In the genomic region with DNA sequence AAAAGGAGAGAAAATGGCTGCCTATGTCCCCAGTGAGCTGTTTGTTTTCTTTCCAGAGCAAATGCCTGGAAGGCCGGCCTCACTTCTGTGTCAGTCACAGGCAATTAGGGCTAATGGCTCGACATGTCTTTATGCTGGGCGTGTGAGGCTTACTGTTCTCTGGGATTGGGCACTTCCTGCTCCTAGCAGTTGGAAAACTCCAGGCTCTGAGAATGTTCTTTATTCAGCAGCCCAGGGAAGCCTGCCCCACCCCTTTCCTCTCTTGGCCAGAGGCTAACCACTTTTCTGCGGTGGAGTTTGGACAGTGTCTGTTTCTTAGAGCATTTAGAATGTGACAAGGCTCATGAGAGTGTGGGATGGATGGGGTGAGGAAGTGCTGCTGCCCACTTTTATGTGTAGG, we compare ENCODE assay signal across 8 mouse cellular contexts.
DNase-seq lines count a peak whose midpoint lies in the region; ATAC-seq and TF ChIP-seq lines count a peak whose summit lies in the region.

No protein-coding gene starts in this region.

- no peak overlapping the region for H3K4me3 ChIP-seq in testis, adult 2 months (ENCODE audit: control insufficient read depth, low read depth, low read length)
- no peak overlapping the region for H3K4me3 ChIP-seq in gastrocnemius, adult 2 months
- no peak overlapping the region for H3K4me3 ChIP-seq in hindbrain, embryonic 16.5 days (ENCODE audit: low read length)

- H3K9ac ChIP-seq in hindbrain, embryonic 16.5 days (ENCODE audit: low read depth, low read length): no peak overlapping the region

- DNase-seq in testis, postnatal 10 days (ENCODE audit: low spot score): no peak
- DNase-seq in gastrocnemius, adult 2 months: peak; percentile 39
- DNase-seq in lung, postnatal 14 days: peak; percentile 47
- no peak for DNase-seq in spleen, postnatal 14 days (ENCODE audit: low spot score in 2 of 2)
- DNase-seq in natural killer cell, adult 2 months (ENCODE audit: low spot score in 2 of 2): no peak
- no peak for DNase-seq in thymus, postnatal 25 days

- H3K4me1 ChIP-seq in testis, adult 2 months (ENCODE audit: control insufficient read depth, insufficient read depth, low read length): peaks cover 3% of the 10 kb centered on the region
- H3K4me1 ChIP-seq in hindbrain, embryonic 16.5 days (ENCODE audit: control insufficient read depth, insufficient read depth, low read depth, low read length): no peaks in the 10 kb centered on the region; the same call in 1 of the 2 replicates

- H3K27ac ChIP-seq in testis, adult 2 months (ENCODE audit: control insufficient read depth, insufficient read depth, low read depth, low read length): 0 out of 2 replicates have a peak overlapping the region, but pooled peaks have one; percentile 42
- H3K27ac ChIP-seq in gastrocnemius, adult 2 months: peak overlapping the region; percentile 76
- H3K27ac ChIP-seq in hindbrain, embryonic 16.5 days (ENCODE audit: low read depth, low read length): 0 out of 2 replicates have a peak overlapping the region, but pooled peaks have one; percentile 39

- 19% methylated on average over 4 of the region's 4 CpGs for WGBS in hindbrain, embryonic 16.5 days

- no peak for TF ChIP-seq POLR2A in testis, adult 2 months (IDR thresholded peaks at IDR 0.05; ENCODE audit: control insufficient read depth, low read depth, low read length)

- no peak for TF ChIP-seq CTCF in testis, adult 2 months (IDR thresholded peaks at IDR 0.05; ENCODE audit: control insufficient read depth, insufficient read depth, insufficient replicate concordance, low read depth, low read length)
- TF ChIP-seq CTCF in gastrocnemius, adult 2 months (IDR thresholded peaks at IDR 0.05): no peak

- H3K4me2 ChIP-seq in hindbrain, embryonic 16.5 days (ENCODE audit: low read length): no peak overlapping the region

- H3K27me3 ChIP-seq in testis, adult 2 months (ENCODE audit: control insufficient read depth, insufficient read depth, low read length): no peaks in the 10 kb centered on the region
- no peaks in the 10 kb centered on the region for H3K27me3 ChIP-seq in hindbrain, embryonic 16.5 days (replicated peaks; ENCODE audit: control insufficient read depth, insufficient read depth, low read length)

- intact Hi-C loops in gastrocnemius, adult 2 months (cut with DNase I): loop anchor here (2.0 kb wide), 1 partner anchor 21 kb away; no protein-coding TSS in a partner anchor

- no peaks in the 10 kb centered on the region for H3K9me3 ChIP-seq in hindbrain, embryonic 16.5 days (ENCODE audit: control insufficient read depth, low read length)

- no peaks in the 10 kb centered on the region for H3K36me3 ChIP-seq in testis, adult 2 months (ENCODE audit: control insufficient read depth, insufficient read depth, low read length)
- 0 out of 2 replicates have a peak, but pooled peaks cover 2% of the 10 kb centered on the region for H3K36me3 ChIP-seq in hindbrain, embryonic 16.5 days (ENCODE audit: control insufficient read depth, insufficient read depth, low read length)

- ATAC-seq in hindbrain, embryonic 16.5 days: peak; percentile 73

Comparison
In these comparisons a context has a peak if more than half of its experiments do, and no peak if none do; other contexts are left out.
1. DNase-seq: peak in gastrocnemius, adult 2 months (single experiment) and lung, postnatal 14 days (single experiment); none in testis, postnatal 10 days (single experiment), spleen, postnatal 14 days (0 of 2), natural killer cell, adult 2 months (0 of 2) and thymus, postnatal 25 days (single experiment).
2. Peak in every context shown above with its lines, with median percentiles within 50 percentile points of each other: H3K27ac ChIP-seq.